Mouse (Mus musculus) kidney, embryonic 14.5 days (tissue): ENCODE data around the gene Desi2. TPM values are rescaled to one million over a fixed set of nuclear protein-coding genes. Genes with fewer than 3 reads are reported as not detected.
"Not testable (repeated sequence)": the region's sequence is repeated elsewhere in the genome, so short reads cannot be mapped to it uniquely, and the experiment has no call there.

Source experiments
- ATAC-seq: fragments of 200-750 bp; cut with Nextera tagmentation; 2 replicates; pipeline ENCODE4 v1.8.0; 2017; ENCODE audit warnings: moderate number of reproducible peaks, mild to moderate bottlenecking, moderate TSS enrichment, moderate library complexity; ENCODE audit not compliant: low FRiP score, low TSS enrichment
- H3K27ac ChIP-seq: fragments of 300-500 bp; sonication (generic); 2 replicates; pipeline ENCODE4 v1.5.1; 2014; ENCODE audit warnings: low read depth, mild to moderate bottlenecking, low read length, moderate library complexity, mixed read lengths
- H3K27me3 ChIP-seq: fragments of 300-500 bp; sonication (generic); 2 replicates; pipeline ENCODE4 v1.6.1; 2014; ENCODE audit warnings: mild to moderate bottlenecking, low read length; ENCODE audit not compliant: control insufficient read depth, insufficient read depth
- H3K36me3 ChIP-seq: fragments of 300-500 bp; sonication (generic); 2 replicates; pipeline ENCODE4 v1.6.1; 2014; ENCODE audit warnings: low read length, mixed read lengths; ENCODE audit not compliant: control insufficient read depth, insufficient read depth
- H3K4me1 ChIP-seq: fragments of 300-500 bp; sonication (generic); 2 replicates; pipeline ENCODE4 v1.6.1; 2014; ENCODE audit warnings: low read length, mixed read lengths; ENCODE audit not compliant: control insufficient read depth, insufficient read depth
- H3K4me2 ChIP-seq: fragments of 300-500 bp; sonication (generic); replicated peaks from 2 replicates; pipeline ENCODE4 v1.6.1; 2014; ENCODE audit warnings: low read depth, mild to moderate bottlenecking, low read length
- H3K4me3 ChIP-seq: fragments of 300-500 bp; sonication (generic); 2 replicates; pipeline ENCODE4 v1.5.1; 2014; ENCODE audit warnings: mild to moderate bottlenecking, low read length
- H3K9ac ChIP-seq: fragments of 300-500 bp; sonication (generic); 2 replicates; pipeline ENCODE4 v1.6.1; 2014; ENCODE audit warnings: low read depth, mild to moderate bottlenecking, low read length, moderate library complexity
- H3K9me3 ChIP-seq: fragments of 300-500 bp; sonication (generic); 2 replicates; pipeline ENCODE4 v1.6.1; 2016; ENCODE audit warnings: low read length; ENCODE audit not compliant: control insufficient read depth
- WGBS: fragments of 180-500 bp; shearing (Covaris S2); extraction: QIAGEN DNeasy Blood & Tissue Kit; methylation state at CpG from one replicate; pipeline ENCODE4 v1.1.7; 2014; 5-methylcytosine and 5-hydroxymethylcytosine counted together
- polyA plus RNA-seq: library from polyadenylated mRNA; unstranded; fragments of >200 nt; fragmentation: Nextera tagmentation; extraction: Ambion mirVana; gene quantifications from 2 replicates; pipeline ENCODE4 v1.2.1, GENCODE M21; 2014

The Desi2 gene
- polyA plus RNA-seq, 1 experiment from 2014 or later, result 27.7 TPM

GRCm38 (mm10) chr1:178209966-178210365 is 22.7 kb downstream of the Desi2 start:
- ATAC-seq, result no peak
- Histone ChIP-seq H3K9me3 (no peaks in the 10 kb centered on the region), H3K4me1 (no peaks in the 10 kb centered on the region), H3K36me3 (no peaks in the 10 kb centered on the region), H3K4me3 (no peak overlapping the region), H3K4me2 (no peak overlapping the region), H3K9ac (no peak overlapping the region), H3K27ac (no peak overlapping the region), H3K27me3 (no peaks in the 10 kb centered on the region)

GRCm38 (mm10) chr1:178217157-178217556 is 29.9 kb downstream of the Desi2 start:
- Histone ChIP-seq H3K4me1 (no peaks in the 10 kb centered on the region), H3K27me3 (no peaks in the 10 kb centered on the region), H3K4me2 (no peak overlapping the region), H3K4me3 (no peak overlapping the region), H3K9ac (no peak overlapping the region), H3K9me3 (no peaks in the 10 kb centered on the region), H3K36me3 (no peaks in the 10 kb centered on the region), H3K27ac (no peak overlapping the region)
- no peak for ATAC-seq

GRCm38 (mm10) chr1:178218305-178218704 is 31.1 kb downstream of the Desi2 start:
- H3K27ac ChIP-seq, result no peak overlapping the region
- H3K9ac ChIP-seq, result no peak overlapping the region
- ATAC-seq, result no peak
- H3K36me3 ChIP-seq, result no peaks in the 10 kb centered on the region
- H3K27me3 ChIP-seq, result no peaks in the 10 kb centered on the region
- no peaks in the 10 kb centered on the region for H3K9me3 ChIP-seq
- H3K4me3 ChIP-seq, result no peak overlapping the region
- H3K4me1 ChIP-seq, result no peaks in the 10 kb centered on the region
- H3K4me2 ChIP-seq, result no peak overlapping the region

- Histone ChIP-seq H3K4me3 (no peak overlapping the region), H3K9me3 (peaks cover 8% of the 10 kb centered on the region; the same call in 1 of the 2 replicates), H3K27me3 (no peaks in the 10 kb centered on the region), H3K27ac (no peak overlapping the region), H3K4me2 (no peak overlapping the region), H3K9ac (no peak overlapping the region), H3K4me1 (no peaks in the 10 kb centered on the region), H3K36me3 (no peaks in the 10 kb centered on the region)
- ATAC-seq, result no peak
- 86% methylated on average over 5 of the region's 5 CpGs for WGBS
These were observed 32.2 kb downstream of the Desi2 start for GRCm38 (mm10) chr1:178219166-178220077.

GRCm38 (mm10) chr1:178228888-178229287 is 41.7 kb downstream of the Desi2 start:
- H3K9me3 ChIP-seq, result peaks cover 32% of the 10 kb centered on the region
- not testable (repeated sequence) for H3K27me3 ChIP-seq, H3K27ac ChIP-seq, H3K4me1 ChIP-seq, H3K9ac ChIP-seq, H3K36me3 ChIP-seq, H3K4me2 ChIP-seq, H3K4me3 ChIP-seq, ATAC-seq
- 92% methylated on average over 4 of the region's 4 CpGs for WGBS

DNA sequence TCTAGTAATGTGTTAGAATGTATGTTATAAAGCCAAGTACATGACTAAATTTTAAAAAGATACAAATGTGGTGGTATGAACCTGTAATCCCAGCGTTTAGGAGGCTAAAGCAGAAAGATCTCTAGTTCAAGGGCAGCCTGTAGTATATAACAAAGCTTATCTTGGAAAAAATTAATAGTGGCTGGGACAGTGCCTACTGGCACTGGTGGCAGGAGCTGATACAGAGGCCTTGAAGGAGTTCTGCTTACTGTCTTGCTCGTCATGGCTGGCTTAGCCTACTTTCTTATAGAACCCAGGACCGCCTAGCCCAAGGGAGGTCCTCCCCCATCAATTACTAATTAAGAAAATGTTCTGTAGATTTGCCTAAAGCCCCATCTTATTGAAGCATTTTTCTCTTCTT is 46.9 kb downstream of the Desi2 start:
- 95% methylated on average over 3 of the region's 3 CpGs for WGBS
- Histone ChIP-seq H3K4me1 (no peaks in the 10 kb centered on the region), H3K4me3 (no peak overlapping the region), H3K9ac (no peak overlapping the region), H3K27me3 (no peaks in the 10 kb centered on the region), H3K36me3 (no peaks in the 10 kb centered on the region), H3K27ac (no peak overlapping the region), H3K9me3 (no peaks in the 10 kb centered on the region), H3K4me2 (no peak overlapping the region)
- ATAC-seq, result no peak

- H3K36me3 ChIP-seq, result no peaks in the 10 kb centered on the region
- H3K27ac ChIP-seq, result no peak overlapping the region
- no peak overlapping the region for H3K9ac ChIP-seq
- no peak for ATAC-seq
- no peak overlapping the region for H3K4me2 ChIP-seq
- no peaks in the 10 kb centered on the region for H3K27me3 ChIP-seq
- WGBS, result 85% methylated on average over 2 of the region's 2 CpGs
- H3K9me3 ChIP-seq, result no peaks in the 10 kb centered on the region
- no peaks in the 10 kb centered on the region for H3K4me1 ChIP-seq
- H3K4me3 ChIP-seq, result no peak overlapping the region
These were observed 48.8 kb downstream of the Desi2 start for GRCm38 (mm10) chr1:178235919-178236466.

DNA sequence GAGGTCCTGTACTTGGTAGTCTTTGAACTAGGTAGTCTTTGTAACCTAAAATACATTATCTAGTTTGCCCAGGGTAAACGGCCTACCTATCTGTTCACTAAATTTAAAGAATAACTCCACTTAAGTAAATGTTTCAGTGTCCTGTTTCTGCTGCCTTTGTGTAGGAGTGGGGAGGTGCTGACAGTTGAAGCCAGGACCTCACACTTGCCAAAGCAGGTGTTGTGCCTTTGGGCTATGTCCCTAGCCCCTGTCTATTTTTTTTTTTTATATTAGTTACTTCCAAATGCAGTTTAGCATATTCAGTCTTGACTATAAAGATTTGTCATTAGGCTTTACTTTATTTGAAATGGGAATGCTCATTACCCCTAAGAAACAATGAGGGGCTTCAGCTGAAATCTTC is 51.5 kb downstream of the Desi2 start:
- no peak for ATAC-seq
- Histone ChIP-seq H3K9ac (no peak overlapping the region), H3K4me3 (no peak overlapping the region), H3K4me1 (no peaks in the 10 kb centered on the region), H3K27ac (no peak overlapping the region), H3K4me2 (no peak overlapping the region), H3K27me3 (no peaks in the 10 kb centered on the region), H3K36me3 (peaks cover 4% of the 10 kb centered on the region; the same call in 1 of the 2 replicates), H3K9me3 (no peaks in the 10 kb centered on the region)
- 83% methylated on average over 1 of the region's 1 CpGs for WGBS

DNA sequence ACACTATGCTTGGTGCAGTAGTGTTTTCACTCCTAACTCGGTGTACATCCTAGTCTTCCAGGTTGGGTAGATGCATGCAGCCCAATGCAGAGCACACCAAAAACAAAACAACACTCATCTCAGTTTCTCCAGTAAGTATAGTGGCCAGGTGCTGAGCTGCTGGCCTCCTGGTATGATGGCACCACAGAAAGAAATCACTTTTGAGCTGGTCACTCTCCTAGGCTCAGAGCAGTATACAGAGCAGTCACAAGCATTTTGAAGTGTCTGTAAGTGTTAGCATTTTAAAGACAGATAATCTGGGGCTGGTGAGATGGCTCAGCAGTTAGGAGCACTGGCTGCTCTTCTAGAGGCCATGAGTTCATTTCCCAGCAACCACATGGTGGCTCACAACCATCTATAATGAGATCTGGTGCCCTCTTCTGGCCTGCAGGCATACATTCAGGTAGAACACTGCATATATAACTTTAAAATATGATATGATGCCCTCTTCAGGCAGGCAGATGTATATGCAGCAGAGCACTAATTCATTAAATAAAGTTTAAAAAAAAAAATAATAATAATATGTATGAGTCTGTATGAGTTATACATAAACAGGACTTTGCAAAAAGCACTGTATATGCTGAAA is 54.8 kb downstream of the Desi2 start:
- Histone ChIP-seq H3K4me2 (no peak overlapping the region), H3K27me3 (no peaks in the 10 kb centered on the region), H3K4me1 (no peaks in the 10 kb centered on the region), H3K27ac (no peak overlapping the region), H3K4me3 (no peak overlapping the region), H3K9ac (no peak overlapping the region), H3K36me3 (peaks cover 6% of the 10 kb centered on the region; the same call in 1 of the 2 replicates), H3K9me3 (no peaks in the 10 kb centered on the region)
- WGBS, result 91% methylated on average over 1 of the region's 1 CpGs
- no peak for ATAC-seq
